Mouse (Mus musculus): Measurements from ENCODE around the gene Aanat. TPM values are rescaled to one million over a fixed set of nuclear protein-coding genes. Genes with fewer than 3 reads are reported as not detected.
"Not testable (repeated sequence)": the region's sequence is repeated elsewhere in the genome, so short reads cannot be mapped to it uniquely, and the experiment has no call there.

The Aanat gene
- polyA plus RNA-seq, 1 experiment from 2014 or later, result not detected

GRCm38 (mm10) chr11:116630171-116630965 lies 44.1 kb downstream of the Aanat start:
- no peak overlapping the region for H3K4me3 ChIP-seq (replicated peaks; ENCODE audit: low read length)
- peaks cover under 1% of the 10 kb centered on the region; the same call in 1 of the 2 replicates for H3K27me3 ChIP-seq (replicated peaks; ENCODE audit: control insufficient read depth, insufficient read depth, low read length)
- H3K4me1 ChIP-seq (replicated peaks; ENCODE audit: control insufficient read depth, insufficient read depth, low read length), result no peaks in the 10 kb centered on the region
- WGBS, result 67% methylated on average over 12 of the region's 12 CpGs
- H3K4me2 ChIP-seq (ENCODE audit: low read length), result no peak overlapping the region
- no peaks in the 10 kb centered on the region for H3K36me3 ChIP-seq (ENCODE audit: control insufficient read depth, insufficient read depth)
- no peaks in the 10 kb centered on the region for H3K9me3 ChIP-seq (ENCODE audit: control insufficient read depth, low read length)
- no peak overlapping the region for H3K27ac ChIP-seq (ENCODE audit: low read length)
- H3K9ac ChIP-seq (replicated peaks; ENCODE audit: low read depth, low read length), result no peak overlapping the region
- no peak for ATAC-seq

DNA sequence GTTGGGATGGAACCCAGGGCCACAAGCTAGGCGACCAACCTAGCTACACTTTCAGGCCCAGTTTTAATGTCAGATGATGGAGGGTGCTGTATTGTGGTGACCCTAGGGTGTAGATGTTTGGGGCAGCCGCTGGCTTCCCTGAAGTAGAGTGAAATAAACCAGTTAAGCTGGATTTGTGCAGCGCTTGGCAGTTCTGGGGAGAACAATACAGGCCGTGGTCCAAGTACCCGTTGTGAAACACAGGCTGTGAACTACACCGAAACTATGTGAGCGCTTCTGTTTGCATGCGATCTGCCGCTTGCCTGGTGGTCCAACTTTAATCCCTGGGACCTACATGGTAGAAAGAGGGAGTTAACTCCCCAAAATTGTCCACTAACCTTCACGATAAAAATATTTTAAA lies 46.7 kb downstream of the Aanat start:
- H3K9ac ChIP-seq (replicated peaks; ENCODE audit: low read depth, low read length), result no peak overlapping the region
- WGBS, result 57% methylated on average over 10 of the region's 10 CpGs
- no peak for ATAC-seq
- H3K27ac ChIP-seq (ENCODE audit: low read length), result no peak overlapping the region
- H3K9me3 ChIP-seq (ENCODE audit: control insufficient read depth, low read length), result no peaks in the 10 kb centered on the region
- no peaks in the 10 kb centered on the region for H3K4me1 ChIP-seq (replicated peaks; ENCODE audit: control insufficient read depth, insufficient read depth, low read length)
- no peak overlapping the region for H3K4me3 ChIP-seq (replicated peaks; ENCODE audit: low read length)
- H3K27me3 ChIP-seq (replicated peaks; ENCODE audit: control insufficient read depth, insufficient read depth, low read length), result no peaks in the 10 kb centered on the region
- H3K4me2 ChIP-seq (ENCODE audit: low read length), result no peak overlapping the region
- no peaks in the 10 kb centered on the region for H3K36me3 ChIP-seq (ENCODE audit: control insufficient read depth, insufficient read depth)

DNA sequence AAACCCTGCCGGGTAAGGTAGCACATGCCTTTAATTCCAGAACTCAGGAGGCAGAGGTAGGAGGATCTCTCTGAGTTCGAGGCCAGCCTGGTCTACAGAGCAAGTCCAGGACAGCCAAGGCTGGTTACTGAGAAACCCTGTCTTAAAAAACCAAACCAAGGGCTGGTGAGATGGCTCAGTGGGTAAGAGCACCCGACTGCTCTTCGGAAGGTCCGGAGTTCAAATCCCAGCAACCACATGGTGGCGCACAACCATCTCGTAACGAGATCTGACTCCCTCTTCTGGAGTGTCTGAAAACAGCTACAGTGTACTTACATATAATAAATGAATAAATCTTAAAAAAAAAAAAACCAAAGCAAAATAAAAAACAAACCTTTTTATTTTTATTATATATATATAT lies 50.4 kb downstream of the Aanat start:
- not testable (repeated sequence) for H3K4me3 ChIP-seq (replicated peaks; ENCODE audit: low read length); H3K4me2 ChIP-seq (ENCODE audit: low read length); H3K27ac ChIP-seq (ENCODE audit: low read length); H3K27me3 ChIP-seq (replicated peaks; ENCODE audit: control insufficient read depth, insufficient read depth, low read length); H3K9ac ChIP-seq (replicated peaks; ENCODE audit: low read depth, low read length); H3K4me1 ChIP-seq (replicated peaks; ENCODE audit: control insufficient read depth, insufficient read depth, low read length); ATAC-seq; H3K36me3 ChIP-seq (ENCODE audit: control insufficient read depth, insufficient read depth); H3K9me3 ChIP-seq (ENCODE audit: control insufficient read depth, low read length)
- 76% methylated on average over 8 of the region's 8 CpGs for WGBS

GRCm38 (mm10) chr11:116641168-116641567 lies 54.9 kb downstream of the Aanat start:
- Histone ChIP-seq H3K4me1 (replicated peaks; ENCODE audit: control insufficient read depth, insufficient read depth, low read length) (peaks cover 12% of the 10 kb centered on the region), H3K27ac (ENCODE audit: low read length) (no peak overlapping the region), H3K9me3 (ENCODE audit: control insufficient read depth, low read length) (no peaks in the 10 kb centered on the region), H3K36me3 (ENCODE audit: control insufficient read depth, insufficient read depth) (no peaks in the 10 kb centered on the region), H3K4me2 (ENCODE audit: low read length) (no peak overlapping the region), H3K27me3 (replicated peaks; ENCODE audit: control insufficient read depth, insufficient read depth, low read length) (no peaks in the 10 kb centered on the region), H3K4me3 (replicated peaks; ENCODE audit: low read length) (no peak overlapping the region), H3K9ac (replicated peaks; ENCODE audit: low read depth, low read length) (no peak overlapping the region)
- 45% methylated on average over 5 of the region's 5 CpGs for WGBS
- no peak for ATAC-seq

GRCm38 (mm10) chr11:116641731-116642130 lies 55.5 kb downstream of the Aanat start:
- Histone ChIP-seq H3K4me2 (ENCODE audit: low read length) (no peak overlapping the region), H3K27ac (ENCODE audit: low read length) (no peak overlapping the region), H3K36me3 (ENCODE audit: control insufficient read depth, insufficient read depth) (no peaks in the 10 kb centered on the region), H3K4me1 (replicated peaks; ENCODE audit: control insufficient read depth, insufficient read depth, low read length) (peaks cover 12% of the 10 kb centered on the region), H3K9me3 (ENCODE audit: control insufficient read depth, low read length) (no peaks in the 10 kb centered on the region), H3K4me3 (replicated peaks; ENCODE audit: low read length) (no peak overlapping the region), H3K9ac (replicated peaks; ENCODE audit: low read depth, low read length) (no peak overlapping the region), H3K27me3 (replicated peaks; ENCODE audit: control insufficient read depth, insufficient read depth, low read length) (no peaks in the 10 kb centered on the region)
- no peak for ATAC-seq
- WGBS, result 64% methylated on average over 3 of the region's 3 CpGs

DNA sequence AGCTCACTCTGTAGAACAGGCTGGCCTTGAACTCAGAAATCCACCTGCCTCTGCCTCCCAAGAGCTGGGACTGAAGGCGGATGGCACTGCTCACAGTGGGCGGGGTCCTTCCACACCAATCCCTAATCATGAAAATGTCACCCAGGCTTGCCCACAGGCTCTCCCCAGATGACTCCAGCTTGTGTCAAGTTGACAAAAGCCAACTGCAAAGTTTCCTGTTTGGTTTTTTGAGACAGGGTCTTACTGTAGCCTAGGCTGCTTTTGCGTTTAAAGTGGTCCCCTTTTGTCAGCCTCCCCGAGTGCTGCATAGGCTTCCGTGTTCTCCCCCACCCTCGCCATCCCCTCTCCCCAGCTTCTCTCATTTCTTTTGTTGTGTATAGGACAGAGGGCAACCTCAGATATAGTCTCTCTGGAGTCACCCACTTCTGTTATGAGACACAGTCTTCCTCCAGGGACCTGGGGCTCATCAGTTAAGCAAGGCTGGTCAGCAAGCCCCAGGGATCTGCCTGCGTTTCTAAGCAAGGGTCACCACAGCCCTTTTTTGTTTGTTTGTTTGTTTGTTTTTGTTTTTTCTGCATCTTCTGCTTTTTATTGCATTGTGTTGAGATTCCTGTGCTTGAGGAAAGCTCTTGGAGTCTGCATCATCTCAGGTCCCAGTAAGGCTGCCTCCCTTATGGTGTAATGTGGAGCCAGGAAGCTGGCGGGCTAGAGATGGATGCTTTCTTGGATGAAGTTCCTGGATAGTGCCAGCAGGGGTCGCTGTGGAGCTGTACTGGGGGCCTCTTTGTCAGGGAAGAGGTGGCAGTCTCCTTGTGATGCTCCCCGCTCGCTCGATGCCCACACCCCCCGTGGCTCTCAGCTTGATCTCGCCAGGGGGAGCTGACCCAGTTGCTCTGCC lies 56.7 kb downstream of the Aanat start:
- WGBS, result 35% methylated on average over 14 of the region's 14 CpGs

DNA sequence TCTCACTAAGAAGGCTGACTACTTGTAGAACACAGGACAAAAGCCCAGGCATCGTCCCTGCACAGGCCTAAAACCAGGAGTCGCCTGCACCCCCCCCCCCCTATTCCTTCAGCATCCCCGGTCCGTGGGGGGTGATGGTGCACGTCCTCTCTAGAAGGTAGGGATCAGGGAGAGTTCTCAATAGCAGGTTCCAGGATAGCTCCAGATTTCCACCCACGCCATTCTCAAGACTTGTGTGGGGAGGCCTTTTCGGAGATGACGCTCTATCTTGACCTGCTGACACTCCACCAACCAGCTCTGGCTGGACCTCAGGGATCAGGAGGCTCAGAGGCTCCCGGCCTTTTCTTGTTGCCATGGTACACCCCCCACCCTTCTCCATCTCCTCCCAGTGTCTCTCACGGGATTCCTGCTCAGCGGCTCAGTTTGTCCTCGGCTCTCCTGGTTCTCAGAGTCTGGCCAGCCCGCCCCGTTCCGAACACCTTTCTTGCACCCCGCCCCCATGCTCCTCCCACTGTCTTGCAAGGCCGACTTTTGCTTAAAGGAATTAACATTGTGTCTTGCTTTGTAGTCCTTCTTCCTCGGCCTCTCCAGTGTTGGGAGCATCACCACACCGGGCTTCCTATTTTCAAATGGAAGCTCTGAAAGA lies 57.5 kb downstream of the Aanat start:
- ATAC-seq, result peak; percentile 2; the same call in 1 of the 2 replicates
- Histone ChIP-seq H3K9me3 (ENCODE audit: control insufficient read depth, low read length) (no peaks in the 10 kb centered on the region), H3K4me1 (replicated peaks; ENCODE audit: control insufficient read depth, insufficient read depth, low read length) (peaks cover 12% of the 10 kb centered on the region), H3K27ac (ENCODE audit: low read length) (no peak overlapping the region), H3K36me3 (ENCODE audit: control insufficient read depth, insufficient read depth) (no peaks in the 10 kb centered on the region), H3K27me3 (replicated peaks; ENCODE audit: control insufficient read depth, insufficient read depth, low read length) (no peaks in the 10 kb centered on the region), H3K4me3 (replicated peaks; ENCODE audit: low read length) (peak overlapping the region; percentile 32), H3K9ac (replicated peaks; ENCODE audit: low read depth, low read length) (peak overlapping the region; percentile 68), H3K4me2 (ENCODE audit: low read length) (peak overlapping the region; percentile 67)
- 6% methylated on average over 19 of the region's 19 CpGs for WGBS

More for the DNA sequence above, 56.7 kb downstream of the Aanat start:
- Histone ChIP-seq H3K9ac (replicated peaks; ENCODE audit: low read depth, low read length) (peak overlapping the region; percentile 68), H3K4me2 (ENCODE audit: low read length) (peak overlapping the region; percentile 67), H3K36me3 (ENCODE audit: control insufficient read depth, insufficient read depth) (no peaks in the 10 kb centered on the region), H3K27me3 (replicated peaks; ENCODE audit: control insufficient read depth, insufficient read depth, low read length) (no peaks in the 10 kb centered on the region), H3K27ac (ENCODE audit: low read length) (no peak overlapping the region), H3K4me1 (replicated peaks; ENCODE audit: control insufficient read depth, insufficient read depth, low read length) (peaks cover 12% of the 10 kb centered on the region), H3K9me3 (ENCODE audit: control insufficient read depth, low read length) (no peaks in the 10 kb centered on the region), H3K4me3 (replicated peaks; ENCODE audit: low read length) (peak overlapping the region; percentile 32)
- ATAC-seq, result peak; percentile 85

DNA sequence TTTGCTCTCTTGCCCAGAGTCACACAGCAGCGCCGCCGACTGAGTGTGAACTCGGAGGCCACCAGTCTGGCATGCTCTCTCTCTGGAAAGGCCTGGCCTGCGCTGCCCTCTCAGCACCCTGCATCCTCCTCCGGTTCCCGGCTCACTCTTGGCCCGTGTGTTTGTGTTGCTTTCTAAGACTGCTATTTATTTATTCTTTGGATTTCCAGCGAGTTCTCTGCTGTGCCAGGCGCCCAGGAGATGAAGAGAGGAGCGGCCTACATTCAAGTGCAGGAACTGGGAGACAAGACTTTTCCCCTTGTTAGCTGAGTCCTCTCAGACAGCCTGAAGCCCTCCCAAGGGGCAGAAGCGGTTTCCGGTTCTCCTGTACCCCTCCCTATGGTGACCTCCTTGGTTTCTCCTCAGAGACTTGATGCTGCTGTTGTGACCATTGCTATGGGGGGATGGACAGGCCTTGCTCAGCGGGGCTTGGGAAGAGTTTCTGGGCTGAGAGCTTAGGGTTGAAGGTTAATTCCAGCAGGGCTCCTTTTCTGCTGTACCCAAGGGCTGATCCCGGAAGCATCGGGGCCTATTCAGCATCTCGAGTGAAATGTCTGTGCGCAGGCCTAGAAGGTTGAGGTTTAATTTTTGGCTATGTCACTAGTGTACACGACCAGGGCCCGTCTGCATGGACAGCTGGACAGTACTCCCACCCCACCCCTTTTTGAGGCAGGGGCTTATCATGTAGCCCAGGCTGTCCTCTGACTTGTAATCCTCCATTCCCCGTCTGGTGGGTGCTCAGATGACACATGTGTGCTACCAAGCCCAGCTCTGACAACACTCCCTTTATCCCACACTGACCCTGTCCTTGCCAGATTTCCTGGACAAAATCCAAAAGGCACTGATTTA lies 58.2 kb downstream of the Aanat start:
- Histone ChIP-seq H3K36me3 (ENCODE audit: control insufficient read depth, insufficient read depth) (no peaks in the 10 kb centered on the region), H3K4me2 (ENCODE audit: low read length) (no peak overlapping the region), H3K27ac (ENCODE audit: low read length) (peak overlapping the region; percentile 28; the same call in 1 of the 2 replicates), H3K9ac (replicated peaks; ENCODE audit: low read depth, low read length) (peak overlapping the region; percentile 37; the same call in 1 of the 2 replicates), H3K4me3 (replicated peaks; ENCODE audit: low read length) (no peak overlapping the region), H3K9me3 (ENCODE audit: control insufficient read depth, low read length) (no peaks in the 10 kb centered on the region), H3K4me1 (replicated peaks; ENCODE audit: control insufficient read depth, insufficient read depth, low read length) (peaks cover 12% of the 10 kb centered on the region), H3K27me3 (replicated peaks; ENCODE audit: control insufficient read depth, insufficient read depth, low read length) (no peaks in the 10 kb centered on the region)
- ATAC-seq, result no peak
- 52% methylated on average over 21 of the region's 21 CpGs for WGBS

Measured in forebrain, embryonic 16.5 days (tissue).